Mouse (Mus musculus) layer of hippocampus, adult 18-20 months (tissue): Measurements from ENCODE around the gene Lifr. TPM values are rescaled to one million over a fixed set of nuclear protein-coding genes. Genes with fewer than 3 reads are reported as not detected.
A peak's percentile ranks its signal among the peaks of the same experiment; 100 is the strongest.

Experiments
- DNase-seq, 2 experiments: peaks; one replicate each; pipeline ENCODE4 v3.0.0; 2022; ENCODE audit warnings: low spot score in 2 of 2
- total RNA-seq, 2 experiments: library from RNA; stranded (reverse); gene quantifications; 2 replicates each; pipeline ENCODE4 v1.2.3; 2021

Lifr gene
- total RNA-seq, 2 experiments from 2014 or later: 57.9 to 65.4 TPM

GRCm38 (mm10) chr15:7123781-7124450, 33.5 kb downstream of the Lifr start:
- no peak for DNase-seq

GRCm38 (mm10) chr15:7126171-7126570, 35.8 kb downstream of the Lifr start:
- DNase-seq: no peak

DNA sequence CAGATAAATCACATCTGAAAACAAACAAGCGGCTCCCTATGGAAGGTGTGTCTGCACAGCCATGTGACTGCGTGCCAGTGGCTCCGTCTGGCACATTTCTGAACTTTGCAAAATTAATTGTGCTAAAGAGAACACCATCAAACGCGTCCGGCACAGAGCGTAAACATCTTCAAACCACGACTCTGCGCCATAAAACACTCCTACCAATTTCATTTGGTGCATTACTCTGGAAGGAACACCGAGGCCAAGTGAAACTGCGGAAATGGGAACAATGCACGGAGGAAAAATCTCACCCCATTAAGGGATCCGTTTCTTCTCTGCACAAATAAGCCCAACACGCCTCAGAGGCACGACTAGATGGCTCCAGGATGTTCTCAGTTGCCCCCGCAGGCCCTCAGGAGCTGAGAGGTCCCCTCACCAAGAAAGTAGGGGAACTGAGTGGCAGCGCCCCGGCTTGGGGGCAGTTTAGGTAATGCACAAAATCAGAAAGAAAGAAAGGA, 38.3 kb downstream of the Lifr start:
- DNase-seq: no peak

DNA sequence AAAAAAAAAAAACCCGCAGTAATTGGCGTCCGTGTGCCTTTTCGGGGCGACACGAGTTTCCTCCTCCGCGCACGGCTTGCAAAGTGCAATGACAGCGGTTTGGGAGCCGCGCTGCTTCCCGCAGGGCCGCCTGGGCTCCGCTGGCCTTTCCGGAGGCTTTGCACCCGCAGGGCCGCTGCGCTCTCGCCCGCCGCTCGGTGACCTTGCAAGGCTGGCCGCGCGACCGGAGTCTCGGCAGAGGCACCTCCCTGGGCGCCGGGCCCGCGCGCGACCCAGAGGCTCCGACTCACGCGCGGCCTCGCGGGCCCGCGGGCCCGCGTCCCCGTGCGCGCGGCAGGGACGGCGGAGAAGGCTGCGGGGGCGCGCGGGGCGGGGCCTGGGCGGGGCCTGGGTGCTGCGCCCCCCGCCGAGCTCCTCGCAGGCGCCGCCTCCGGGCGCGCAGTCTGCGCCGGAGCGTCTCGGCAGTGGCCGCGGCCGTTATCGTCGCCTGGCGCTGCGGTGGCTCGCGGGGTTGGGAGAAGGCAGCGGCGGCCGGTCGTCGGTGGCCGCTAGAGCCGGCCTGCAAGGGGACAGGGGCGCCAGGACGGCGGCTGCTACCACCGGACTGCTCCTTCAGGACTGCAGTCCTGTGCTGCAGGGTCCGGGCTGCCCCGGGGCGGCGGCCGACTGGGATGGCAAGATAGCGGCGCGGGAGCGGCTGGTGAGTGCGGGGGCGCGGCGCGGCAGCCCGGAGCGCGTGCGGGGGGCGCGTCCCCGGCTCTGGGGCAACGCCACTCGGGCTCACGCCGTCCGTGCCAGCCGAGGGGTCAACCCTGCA, 38.9 kb downstream of the Lifr start:
- DNase-seq: peak; percentile 80 to 86

DNA sequence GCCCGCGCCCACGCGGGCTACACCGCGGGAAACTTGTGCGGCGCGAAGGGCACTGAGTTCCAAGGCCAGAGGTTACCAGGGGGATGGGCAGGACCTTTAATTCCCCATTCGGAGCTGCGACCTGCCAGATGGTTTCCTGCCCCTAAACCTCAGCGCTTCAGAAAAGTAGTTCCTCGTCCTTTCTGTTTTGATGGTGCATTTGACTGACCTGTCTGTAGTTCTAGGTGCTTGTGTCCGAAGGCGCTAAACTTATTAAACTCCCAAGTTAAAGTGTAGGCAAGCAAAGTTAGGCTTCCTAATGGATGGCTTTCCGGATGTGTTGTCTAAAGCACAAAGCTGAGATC, 39.5 kb downstream of the Lifr start:
- DNase-seq: no peak

DNA sequence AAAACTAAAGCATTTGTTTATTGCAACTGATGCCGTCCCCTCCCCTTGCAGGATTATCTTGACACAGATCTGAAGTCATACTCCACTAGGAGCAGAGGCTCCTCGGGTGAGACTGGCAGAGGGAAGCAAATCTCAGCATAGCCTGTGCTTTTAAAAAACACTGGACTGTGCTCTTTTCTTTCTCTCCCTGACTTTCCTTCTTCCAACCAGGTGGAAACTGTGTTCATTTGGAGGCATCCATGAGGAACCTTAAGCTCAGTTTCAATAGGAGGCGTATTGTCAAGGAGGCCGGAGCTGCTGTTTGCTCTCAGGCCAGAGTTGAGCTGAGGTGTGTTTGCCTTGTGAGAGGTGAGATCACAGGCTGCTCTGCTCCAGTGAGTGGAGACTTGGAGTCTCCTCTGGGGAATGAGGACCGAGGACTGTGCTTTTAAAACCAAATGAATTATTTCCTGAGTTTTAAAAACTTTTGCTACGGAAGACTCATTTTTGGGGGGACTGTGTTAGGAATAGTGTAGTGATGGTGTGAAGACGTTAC, 40.3 kb downstream of the Lifr start:
- DNase-seq: no peak

DNA sequence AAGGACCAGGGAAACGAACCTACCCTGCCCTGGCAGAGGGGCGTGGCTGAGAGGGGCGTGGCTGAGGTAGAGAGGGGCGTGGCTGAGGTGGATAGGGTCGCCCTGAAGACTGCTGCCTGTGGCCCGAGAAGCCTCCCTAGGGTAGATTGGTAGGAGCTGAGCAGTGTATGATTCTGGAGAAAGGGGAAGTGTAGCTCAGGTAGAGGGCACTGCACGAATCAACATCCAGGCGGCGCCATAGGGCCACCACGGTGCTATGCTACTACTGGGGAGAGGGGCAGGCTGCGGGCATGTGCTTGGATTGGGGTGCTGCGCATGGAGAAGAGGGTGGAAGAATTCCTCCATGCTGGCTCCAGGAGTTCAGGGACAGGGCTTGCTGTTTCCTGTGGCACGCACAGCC, 42.3 kb downstream of the Lifr start:
- DNase-seq: no peak

DNA sequence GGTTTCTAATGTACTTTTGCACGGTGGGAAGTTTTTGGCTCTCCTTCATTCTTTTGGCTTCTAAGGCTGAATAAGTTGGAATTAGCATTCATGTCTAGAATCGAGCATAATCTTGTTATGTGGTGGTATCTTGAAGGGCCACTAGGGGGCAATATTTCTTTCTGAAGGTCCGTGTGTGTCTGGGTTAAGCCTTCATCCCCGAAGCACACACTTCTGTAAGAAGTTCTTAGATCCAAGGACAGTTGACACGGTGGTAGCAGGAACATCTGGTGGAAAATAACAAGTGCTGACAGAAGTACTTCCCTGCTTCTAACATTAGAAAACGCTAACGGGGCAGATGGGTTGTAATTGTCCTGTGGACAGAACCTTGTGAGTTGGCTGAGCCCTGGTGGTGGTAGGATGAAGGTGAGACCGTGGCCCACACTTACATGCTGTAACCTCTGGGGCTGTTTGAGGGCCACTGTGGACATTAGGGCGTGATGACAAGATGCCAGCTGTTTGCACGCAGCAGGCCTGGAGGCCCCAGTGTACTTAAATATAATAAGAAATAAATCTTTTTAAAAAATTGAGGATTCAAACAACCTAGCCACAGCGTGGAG, 44.1 kb downstream of the Lifr start:
- peak in 1 of 2 experiments; percentile 52 for DNase-seq

- DNase-seq: no peak
Measured at GRCm38 (mm10) chr15:7135982-7136562, 45.7 kb downstream of the Lifr start.

DNA sequence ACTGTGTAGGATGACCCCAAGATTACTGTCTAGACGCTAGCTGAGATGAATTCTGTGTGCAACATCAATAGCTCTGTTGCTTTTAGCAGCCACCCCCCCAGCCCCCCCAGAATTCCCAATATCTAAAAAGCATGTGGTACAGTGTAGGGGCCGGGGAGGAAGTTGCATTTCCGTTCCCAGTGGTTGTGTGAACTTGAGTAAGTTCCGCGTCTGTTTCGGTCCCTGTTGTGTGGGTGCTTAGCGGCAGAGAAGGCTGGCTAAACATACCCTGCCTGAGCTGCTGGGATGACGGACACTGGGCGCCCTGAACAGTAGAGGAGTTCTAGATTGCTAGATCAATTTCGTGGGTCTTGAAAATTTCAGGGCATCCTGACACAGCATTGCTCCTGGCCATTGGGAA, 46.5 kb downstream of the Lifr start:
- no peak for DNase-seq

- DNase-seq: no peak
Measured at GRCm38 (mm10) chr15:7137607-7138006, 47.2 kb downstream of the Lifr start.

GRCm38 (mm10) chr15:7138471-7138870, 48.1 kb downstream of the Lifr start:
- DNase-seq: no peak

GRCm38 (mm10) chr15:7140322-7140721, 49.9 kb downstream of the Lifr start:
- no peak for DNase-seq

DNA sequence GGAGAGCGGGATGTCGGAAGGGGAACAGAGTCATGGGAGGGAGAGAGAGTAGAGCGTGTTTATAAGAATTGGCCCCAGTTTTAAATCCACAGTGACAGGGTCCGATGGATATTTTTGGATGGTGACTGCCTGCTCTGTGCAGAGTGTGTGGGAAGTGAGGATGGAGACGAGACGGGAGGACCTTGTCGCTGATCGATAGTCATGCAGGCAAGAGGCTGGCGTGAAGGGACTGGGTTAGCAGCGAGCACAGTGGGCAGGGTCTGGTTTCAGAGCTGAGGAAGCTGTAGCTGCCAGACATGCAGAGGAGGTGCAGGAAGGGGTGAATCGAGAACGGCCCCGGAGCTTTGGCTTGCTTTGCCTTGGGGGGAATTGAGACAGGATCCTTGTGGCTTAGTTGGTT, 50.8 kb downstream of the Lifr start:
- no peak for DNase-seq

- DNase-seq: no peak
Measured at GRCm38 (mm10) chr15:7143689-7144170, 53.3 kb downstream of the Lifr start.

GRCm38 (mm10) chr15:7144542-7144941, 54.1 kb downstream of the Lifr start:
- DNase-seq: no peak

GRCm38 (mm10) chr15:7144942-7145341, 54.5 kb downstream of the Lifr start:
- no peak for DNase-seq

DNA sequence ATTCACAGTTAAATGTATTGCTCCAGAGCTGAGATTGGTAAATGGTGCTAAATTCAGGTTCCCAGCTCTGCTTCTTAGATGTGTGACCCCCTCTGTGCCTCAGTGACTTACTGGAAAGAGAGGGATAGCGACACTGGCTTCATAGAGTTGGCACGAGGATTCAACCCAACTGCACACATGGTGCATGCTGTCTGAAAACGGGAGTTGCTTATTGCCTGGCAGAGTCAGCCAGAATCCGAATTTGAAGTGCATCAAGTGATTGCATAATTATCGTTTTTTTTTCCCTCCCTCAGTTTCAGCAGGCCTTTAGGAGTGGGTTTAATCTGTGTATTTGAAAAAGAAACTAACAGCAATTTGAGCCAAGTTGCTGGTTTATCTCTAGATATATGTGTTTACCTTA, 55.1 kb downstream of the Lifr start:
- DNase-seq: peak; percentile 26 to 74

- DNase-seq: peak; percentile 62 to 64
Measured at GRCm38 (mm10) chr15:7146529-7146928, 56.1 kb downstream of the Lifr start.

DNA sequence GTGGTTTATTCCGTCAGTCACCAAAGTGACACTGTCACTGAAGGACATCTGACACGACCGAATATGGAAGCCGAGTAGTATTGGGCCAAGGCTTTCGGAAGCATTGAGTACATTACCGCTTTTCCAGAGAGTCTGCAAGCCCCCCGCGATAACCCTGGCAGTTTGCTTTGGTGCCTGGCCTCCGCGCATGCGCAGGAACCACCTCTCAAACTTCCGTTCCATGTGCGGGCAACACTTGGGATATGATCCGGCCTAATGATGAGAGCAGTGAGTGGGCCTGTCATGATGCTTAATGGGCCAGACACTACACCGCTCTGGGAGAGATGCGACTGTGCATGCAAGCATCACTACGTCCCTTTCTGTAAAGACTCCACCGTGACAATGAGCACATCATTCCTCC, 59.4 kb downstream of the Lifr start:
- DNase-seq: no peak

DNA sequence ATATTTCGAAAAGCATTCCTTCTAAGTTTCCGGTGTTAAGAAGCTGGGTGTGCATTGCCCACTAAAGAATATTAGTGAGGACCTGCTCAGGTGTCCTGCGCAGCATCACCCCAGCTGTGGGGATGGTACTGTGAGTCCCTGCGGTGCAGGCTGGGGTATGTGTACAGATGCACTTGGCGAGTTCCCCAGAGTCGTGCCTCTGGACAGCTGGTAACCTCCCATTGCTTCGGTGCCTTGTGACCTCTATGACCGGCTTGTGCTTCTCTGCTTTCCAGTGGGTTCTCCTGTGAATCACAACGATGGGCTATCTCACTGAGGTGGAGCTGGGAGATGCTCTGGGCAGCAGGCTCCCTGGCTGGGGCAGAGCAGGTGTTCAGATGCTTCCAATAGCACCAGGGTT, 60.2 kb downstream of the Lifr start:
- DNase-seq: no peak
